8 mouse cellular contexts compared by ENCODE assay signal in genomic region chr17:11918123-11918801, GRCm38 (mm10).
DNase-seq lines count a peak whose midpoint lies in the region; ATAC-seq lines count a peak whose summit lies in the region.

No protein-coding gene starts in this region.

- H3K4me2 ChIP-seq in forebrain, embryonic 12.5 days: no peak overlapping the region
- no peak overlapping the region for H3K4me2 ChIP-seq in kidney, embryonic 16.5 days (replicated peaks; ENCODE audit: low read depth, low read length)
- no peak overlapping the region for H3K4me2 ChIP-seq in neural tube, embryonic 15.5 days

- ATAC-seq in forebrain, embryonic 12.5 days (ENCODE audit: low FRiP score): 0 out of 2 replicates have a peak, but pooled peaks have one; percentile 11
- ATAC-seq in kidney, embryonic 16.5 days (ENCODE audit: low FRiP score, low TSS enrichment): peak; percentile 42; the same call in 1 of the 2 replicates
- ATAC-seq in neural tube, embryonic 15.5 days (ENCODE audit: low FRiP score): peak; percentile 50; the same call in 1 of the 2 replicates

- peaks cover 6% of the 10 kb centered on the region for H3K4me1 ChIP-seq in forebrain, embryonic 12.5 days
- H3K4me1 ChIP-seq in kidney, embryonic 16.5 days (ENCODE audit: insufficient read depth, low read length): peaks cover 5% of the 10 kb centered on the region; the same call in 1 of the 2 replicates
- H3K4me1 ChIP-seq in neural tube, embryonic 15.5 days: peaks cover 17% of the 10 kb centered on the region

- WGBS in forebrain, embryonic 12.5 days: 56% methylated on average over 12 of the region's 12 CpGs
- 50% methylated on average over 12 of the region's 12 CpGs for WGBS in kidney, embryonic 16.5 days
- WGBS in neural tube, embryonic 15.5 days: 44% methylated on average over 12 of the region's 12 CpGs

- DNase-seq in left cerebral cortex, adult 18-20 months (ENCODE audit: low spot score in 2 of 2): peak; percentile 36 to 50
- no peak for DNase-seq in left cerebral cortex, adult 11 months (ENCODE audit: low spot score)
- peak; percentile 28 for DNase-seq in adrenal gland, postnatal 25 days
- no peak for DNase-seq in gastrocnemius, adult 8-10 months (ENCODE audit: low spot score in 2 of 2)
- DNase-seq in heart, adult 9 months (ENCODE audit: low spot score in 2 of 2): no peak

- H3K27ac ChIP-seq in forebrain, embryonic 12.5 days: no peak overlapping the region
- no peak overlapping the region for H3K27ac ChIP-seq in kidney, embryonic 16.5 days (ENCODE audit: low read length)
- H3K27ac ChIP-seq in neural tube, embryonic 15.5 days (replicated peaks): peak overlapping the region; percentile 42; the same call in 1 of the 2 replicates

- H3K9me3 ChIP-seq in forebrain, embryonic 12.5 days: no peaks in the 10 kb centered on the region
- H3K9me3 ChIP-seq in kidney, embryonic 16.5 days (ENCODE audit: low read length): no peaks in the 10 kb centered on the region; the same call in 1 of the 2 replicates
- H3K9me3 ChIP-seq in neural tube, embryonic 15.5 days (replicated peaks): no peaks in the 10 kb centered on the region

- H3K9ac ChIP-seq in forebrain, embryonic 12.5 days: no peak overlapping the region
- H3K9ac ChIP-seq in kidney, embryonic 16.5 days (replicated peaks; ENCODE audit: low read length): no peak overlapping the region
- no peak overlapping the region for H3K9ac ChIP-seq in neural tube, embryonic 15.5 days (replicated peaks)

- peaks cover 13% of the 10 kb centered on the region for H3K27me3 ChIP-seq in forebrain, embryonic 12.5 days
- peaks cover 5% of the 10 kb centered on the region for H3K27me3 ChIP-seq in kidney, embryonic 16.5 days (ENCODE audit: insufficient read depth, low read length)
- H3K27me3 ChIP-seq in neural tube, embryonic 15.5 days (replicated peaks): 0 out of 2 replicates have a peak, but pooled peaks cover 3% of the 10 kb centered on the region

- H3K4me3 ChIP-seq in forebrain, embryonic 12.5 days (replicated peaks): no peak overlapping the region
- no peak overlapping the region for H3K4me3 ChIP-seq in kidney, embryonic 16.5 days (ENCODE audit: low read length)
- no peak overlapping the region for H3K4me3 ChIP-seq in neural tube, embryonic 15.5 days (replicated peaks)

- no peaks in the 10 kb centered on the region for H3K36me3 ChIP-seq in forebrain, embryonic 12.5 days (replicated peaks)
- no peaks in the 10 kb centered on the region for H3K36me3 ChIP-seq in kidney, embryonic 16.5 days (ENCODE audit: insufficient read depth, low read length)
- no peaks in the 10 kb centered on the region for H3K36me3 ChIP-seq in neural tube, embryonic 15.5 days

Comparison
In these comparisons a context has a peak if more than half of its experiments do, and no peak if none do; other contexts are left out.
1. DNase-seq: peak in left cerebral cortex, adult 18-20 months (2 of 2) and adrenal gland, postnatal 25 days (single experiment); none in left cerebral cortex, adult 11 months (single experiment), gastrocnemius, adult 8-10 months (0 of 2) and heart, adult 9 months (0 of 2).
2. Peak in every context shown above with its lines, with median percentiles within 50 percentile points of each other: ATAC-seq.